Mouse (Mus musculus): ENCODE measurements around the gene Smlr1. TPM values are rescaled to one million over a fixed set of nuclear protein-coding genes. Genes with fewer than 3 reads are reported as not detected.

Gene Smlr1
- total RNA-seq (2022) = not detected

DNA sequence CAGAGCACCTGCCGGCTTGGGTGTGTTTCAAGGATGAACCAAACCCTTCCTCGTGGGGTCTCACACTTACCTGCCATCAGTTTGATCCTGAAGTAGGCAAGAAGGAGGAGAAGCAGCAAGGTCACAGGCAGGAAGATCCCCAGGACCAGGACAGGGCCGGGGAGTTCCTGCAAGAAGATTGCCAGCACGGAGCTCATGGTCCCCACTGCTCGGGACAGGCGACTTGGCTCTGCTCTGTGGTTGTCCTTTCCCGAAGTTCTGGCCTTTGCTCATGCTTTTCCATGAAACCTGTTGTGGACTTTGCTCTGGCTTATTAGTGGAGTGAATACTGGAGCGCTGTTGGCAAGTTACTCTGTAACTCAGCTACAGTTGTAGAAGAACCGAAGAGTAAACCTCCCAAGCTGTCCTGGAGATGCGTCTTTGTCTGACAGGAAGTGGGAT is at the start of gene Smlr1:
Gene Smlr1 (minus strand): TSS at position 377 of the 441 bp plus-strand sequence.
- DNase-seq = no peak

- no peak for DNase-seq
These were observed 48.8 kb upstream of the Smlr1 start for GRCm38 (mm10) chr10:25584899-25585298.

- DNase-seq = no peak
These were observed 44.0 kb upstream of the Smlr1 start for GRCm38 (mm10) chr10:25580066-25580465.

DNA sequence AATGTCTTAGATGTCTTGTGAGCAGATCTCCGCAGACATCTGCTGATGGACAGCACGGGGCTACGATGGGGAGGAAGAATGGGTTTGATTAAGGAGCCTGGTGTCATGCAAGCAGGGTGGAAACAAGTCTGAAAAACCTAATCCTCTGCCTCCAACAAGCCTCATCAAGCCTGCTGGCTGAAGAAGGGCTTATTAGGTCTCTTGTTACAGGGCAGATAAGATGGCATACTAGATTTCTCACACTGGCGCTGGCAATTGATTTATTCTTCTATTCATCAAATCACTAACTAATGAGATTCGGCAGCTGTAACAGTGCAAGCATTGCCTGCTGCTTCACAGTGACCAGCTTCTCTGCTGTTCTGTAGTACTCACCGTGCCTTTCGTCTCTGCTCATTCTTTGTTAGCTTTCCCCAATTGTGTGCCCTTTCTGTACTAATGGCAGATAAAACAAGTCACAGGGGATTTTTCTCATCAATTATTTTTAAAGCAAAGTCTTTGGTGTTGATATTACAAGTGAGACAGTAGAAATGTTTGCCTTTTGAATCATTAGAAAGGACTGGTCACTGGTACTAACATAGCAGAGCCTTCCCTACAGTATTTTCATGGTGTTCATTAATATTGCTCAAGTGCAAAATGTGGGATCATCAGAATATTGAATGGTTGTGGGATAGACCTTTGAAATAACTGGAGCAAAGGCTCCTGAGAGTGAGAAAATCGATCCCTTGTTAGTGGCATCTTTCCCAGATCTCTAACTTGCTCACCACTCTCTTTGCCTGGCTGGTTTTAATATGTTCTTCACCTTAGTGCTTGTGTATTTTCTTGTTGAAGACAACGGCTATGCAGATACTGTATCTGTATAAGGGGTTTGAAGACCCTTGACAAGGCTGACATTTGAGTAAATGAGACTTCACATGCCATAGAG is 35.5 kb upstream of the Smlr1 start:
- DNase-seq = no peak

DNA sequence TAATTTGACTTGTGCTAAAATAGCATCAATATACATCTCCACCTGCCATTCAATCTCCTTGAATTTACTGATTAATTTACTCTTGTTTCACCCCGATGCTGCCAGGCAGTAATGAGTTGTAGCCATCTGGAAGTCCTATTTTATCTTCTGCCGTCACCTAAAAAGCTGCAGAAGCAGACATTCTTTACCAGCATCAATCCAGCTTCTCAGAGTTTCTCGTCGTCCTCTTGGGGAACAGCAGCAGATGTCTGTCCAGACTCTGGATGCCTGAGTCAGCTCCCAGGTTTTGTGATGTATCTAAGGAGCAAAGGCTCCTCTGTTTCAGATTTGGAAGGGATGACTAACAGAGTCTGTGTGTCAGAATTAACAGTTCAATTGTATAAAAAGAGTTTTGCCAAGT is 16.9 kb upstream of the Smlr1 start:
- DNase-seq = no peak

GRCm38 (mm10) chr10:25541097-25541496 is 5.0 kb upstream of the Smlr1 start:
- no peak for DNase-seq

DNA sequence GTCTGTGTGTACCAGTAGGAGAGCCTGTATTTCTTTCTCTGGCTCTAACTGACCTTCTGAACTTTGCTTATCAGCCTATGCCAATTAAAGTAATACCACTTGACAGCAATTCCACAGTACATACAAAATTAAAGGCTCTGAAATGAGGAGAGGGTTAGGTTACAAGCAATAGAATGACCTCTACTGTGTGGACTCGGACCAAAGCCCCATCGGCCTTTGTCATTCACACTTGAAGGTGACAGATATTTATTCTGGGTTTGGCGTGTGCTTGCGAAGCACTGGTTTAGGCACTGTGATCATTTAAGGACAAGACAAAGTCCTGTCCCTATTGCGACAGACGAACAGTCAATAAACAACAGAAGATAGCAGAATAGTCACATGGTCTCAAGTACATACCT is 3.7 kb upstream of the Smlr1 start:
- no peak for DNase-seq

GRCm38 (mm10) chr10:25539146-25539770 is 3.2 kb upstream of the Smlr1 start:
- DNase-seq = no peak

DNA sequence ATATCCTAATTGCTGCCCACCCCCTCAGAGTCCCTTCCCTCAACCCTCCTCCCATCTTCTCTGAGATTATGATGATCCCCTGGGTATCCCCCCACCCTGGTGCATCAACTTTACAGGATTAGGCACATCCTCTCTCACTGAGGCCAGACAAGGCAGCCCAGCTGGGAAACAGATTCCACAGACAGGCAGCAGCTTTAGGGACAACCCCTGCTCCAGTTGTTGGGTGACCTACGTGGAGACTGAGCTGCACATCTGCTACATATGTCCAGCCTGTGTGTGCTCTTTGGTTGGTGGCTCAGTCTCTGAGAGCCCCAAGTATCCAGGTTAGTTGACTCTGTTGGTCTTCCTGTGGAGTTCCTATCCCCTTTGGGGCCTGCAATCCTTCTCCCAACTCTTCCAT is 2.7 kb upstream of the Smlr1 start:
- DNase-seq = no peak

GRCm38 (mm10) chr10:25536621-25537020 is 554 bp upstream of the Smlr1 start:
- DNase-seq = no peak

GRCm38 (mm10) chr10:25534467-25534866 is 1.6 kb downstream of the Smlr1 start:
- DNase-seq = no peak

DNA sequence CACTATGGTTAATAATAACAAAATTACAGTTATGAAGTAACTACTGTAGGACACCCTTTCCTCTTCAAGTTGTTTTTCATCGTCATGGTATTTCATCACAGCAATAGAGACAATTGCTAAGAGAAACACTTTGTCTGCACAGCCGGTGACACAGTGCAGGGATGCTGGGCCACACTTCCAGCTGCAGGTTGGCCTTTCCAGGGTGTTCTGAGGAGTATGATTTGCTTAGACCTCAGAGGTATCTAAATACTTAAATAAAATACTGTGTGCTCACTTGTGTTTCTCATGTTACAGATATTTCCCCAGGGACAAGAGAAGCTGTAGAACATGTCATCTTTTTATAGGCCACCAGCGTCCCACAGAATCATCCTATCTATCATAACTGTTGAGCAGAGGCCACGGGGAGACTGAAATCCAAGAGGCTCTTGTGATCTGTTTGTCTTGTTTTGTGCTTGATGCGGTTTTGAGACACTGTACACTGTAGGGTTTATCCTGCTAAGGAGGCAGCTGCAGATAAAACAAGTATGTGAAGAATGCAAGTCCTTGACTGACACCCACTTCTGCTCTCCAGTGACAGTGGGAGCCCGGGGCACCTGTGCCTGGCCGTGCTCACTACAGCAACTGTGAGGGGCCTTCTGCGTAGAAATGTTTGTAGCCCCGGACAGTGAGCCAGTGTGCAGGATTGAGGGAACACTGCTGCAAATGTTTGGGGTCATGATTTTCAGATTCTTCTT is 2.4 kb downstream of the Smlr1 start:
- DNase-seq = no peak

DNA sequence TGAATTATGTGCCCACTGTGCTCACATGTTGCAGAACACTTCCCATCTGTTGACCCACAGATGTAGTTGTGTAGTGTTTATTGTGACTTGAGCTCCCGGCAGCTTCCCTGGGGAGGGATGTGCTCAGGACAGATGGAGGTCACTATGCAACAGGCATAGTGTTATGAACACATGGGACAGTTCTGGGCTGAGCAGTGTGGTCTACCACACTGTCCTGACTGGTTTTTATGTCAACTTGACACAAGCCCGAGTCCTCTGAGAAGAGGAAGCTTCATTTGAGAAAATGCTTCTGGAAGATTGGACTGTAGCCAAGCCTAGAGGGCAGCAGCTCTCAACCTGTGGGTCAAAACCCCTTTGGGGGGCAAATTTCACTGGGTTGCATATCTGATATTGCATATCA is 3.0 kb downstream of the Smlr1 start:
- DNase-seq = no peak

DNA sequence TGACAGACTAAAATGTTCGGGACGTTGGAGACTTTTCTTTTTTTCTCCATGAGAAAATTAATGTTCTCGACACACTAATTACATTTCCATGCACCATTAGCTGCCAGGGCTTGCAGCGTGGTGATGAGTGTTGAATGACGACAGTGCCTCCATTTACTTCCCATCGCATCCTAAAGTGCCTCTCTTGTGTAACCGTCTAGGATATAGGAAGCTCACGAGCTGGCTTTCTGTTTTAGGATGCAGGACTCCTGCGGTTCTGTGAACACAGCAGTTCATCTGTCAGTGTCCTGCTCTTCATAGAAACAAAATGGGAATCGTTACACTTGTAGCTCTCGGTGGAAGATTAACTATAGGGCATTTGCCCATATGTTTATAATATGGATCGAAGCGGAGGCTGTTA is 4.7 kb downstream of the Smlr1 start:
- no peak for DNase-seq

- DNase-seq = no peak
These were observed 8.9 kb downstream of the Smlr1 start for GRCm38 (mm10) chr10:25527126-25527525.

DNA sequence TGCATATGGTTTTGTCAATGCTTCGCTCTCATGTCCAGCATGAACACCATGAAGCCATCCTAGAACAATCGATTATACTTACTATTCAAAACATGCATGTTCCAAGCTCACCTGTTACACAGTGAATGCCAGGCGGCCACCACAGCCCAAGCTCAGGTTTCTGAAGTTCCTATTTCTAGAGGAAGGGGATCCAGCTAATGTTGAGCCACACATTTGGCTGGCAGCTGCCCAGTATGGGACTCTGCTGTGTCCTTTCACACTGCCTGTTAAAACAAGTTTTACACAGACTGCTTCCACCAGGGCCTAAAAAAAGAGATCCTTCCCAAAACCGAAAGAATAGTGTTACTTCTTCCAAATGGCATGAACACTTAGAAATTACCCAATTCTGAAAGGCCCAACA is 9.4 kb downstream of the Smlr1 start:
- no peak for DNase-seq

DNA sequence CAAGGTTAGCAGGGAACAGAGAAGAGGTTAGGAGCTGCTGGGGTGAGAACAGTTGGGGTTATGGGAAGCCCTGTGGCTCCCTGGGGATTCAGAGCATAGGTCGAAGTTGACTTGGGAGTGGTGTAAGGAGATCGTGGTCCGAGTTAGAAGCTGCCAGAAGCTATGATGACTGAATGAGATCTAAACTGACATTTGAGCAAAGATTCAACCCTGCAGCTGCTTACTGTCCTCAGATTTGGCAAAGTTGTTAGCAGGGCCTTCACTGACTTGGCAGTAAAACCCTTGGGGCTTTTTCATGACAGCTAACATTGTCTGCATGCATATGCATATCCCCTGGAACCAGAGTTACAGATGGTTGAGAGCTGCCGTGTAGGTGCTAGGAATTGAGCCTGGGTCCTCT is 9.9 kb downstream of the Smlr1 start:
- DNase-seq = no peak

DNA sequence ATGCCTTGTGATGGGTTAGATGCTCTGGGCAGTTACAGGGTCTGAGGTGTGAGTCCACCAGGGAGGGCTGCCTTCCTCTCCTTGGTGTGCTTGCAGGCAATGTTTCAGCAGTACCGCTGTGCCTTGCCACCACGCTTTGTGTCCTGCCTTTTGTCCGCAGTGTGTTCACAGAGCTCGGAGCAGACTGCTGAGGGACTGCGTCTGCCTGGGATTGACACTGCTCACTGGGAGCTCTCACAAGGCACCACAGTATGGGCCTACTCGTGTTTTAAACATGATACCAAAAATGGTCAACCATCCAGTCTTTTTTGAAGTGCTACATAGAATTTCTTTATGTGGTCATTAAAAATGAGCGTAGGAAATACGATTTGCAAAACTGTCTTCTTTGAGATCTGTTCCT is 12.3 kb downstream of the Smlr1 start:
- no peak for DNase-seq

- DNase-seq = no peak
These were observed 15.6 kb downstream of the Smlr1 start for GRCm38 (mm10) chr10:25520428-25520827.

DNA sequence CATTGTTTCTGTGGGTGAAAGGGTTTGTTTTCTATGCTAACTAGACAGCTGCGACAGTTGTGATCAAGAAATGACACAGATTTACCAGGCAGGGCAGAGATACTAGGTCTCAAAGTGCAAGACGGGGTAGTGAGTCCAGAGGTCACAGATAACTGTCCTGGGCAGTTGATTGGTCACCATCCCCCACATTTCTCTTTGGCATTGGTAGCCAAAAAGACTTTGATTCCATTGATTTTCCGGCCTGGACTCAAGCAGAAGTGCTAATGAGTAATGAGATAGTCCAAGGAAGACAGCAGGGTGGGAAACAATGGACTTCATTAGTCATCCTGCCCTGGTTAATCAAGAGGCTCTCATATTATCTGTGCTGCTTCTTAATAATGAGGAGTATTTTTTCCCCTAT is 16.1 kb downstream of the Smlr1 start:
- DNase-seq = no peak

DNA sequence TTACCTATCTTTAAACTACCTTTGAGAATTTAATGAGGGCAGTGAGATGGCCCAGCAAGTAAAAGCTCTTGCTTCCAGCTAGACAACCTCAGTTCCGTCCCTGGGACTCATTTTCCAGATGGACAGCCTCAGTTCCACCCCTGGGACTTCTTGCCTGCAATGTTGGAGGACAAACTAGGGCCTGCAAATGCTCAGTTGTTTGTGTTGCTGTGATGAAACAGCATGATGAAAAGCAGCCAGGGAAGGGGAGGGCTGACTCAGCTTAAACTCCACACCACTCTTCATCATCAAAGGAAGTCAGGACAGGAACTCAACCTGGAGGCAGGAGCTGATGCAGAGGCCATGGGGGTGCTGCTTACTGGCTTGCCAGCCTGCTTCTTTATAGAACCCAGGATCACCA is 22.2 kb downstream of the Smlr1 start:
- DNase-seq = no peak

- DNase-seq = no peak
These were observed 32.8 kb downstream of the Smlr1 start for GRCm38 (mm10) chr10:25503250-25503649.

- DNase-seq = no peak
These were observed 36.6 kb downstream of the Smlr1 start for GRCm38 (mm10) chr10:25499323-25500071.
